Mouse (Mus musculus) monocyte, adult 5-6 weeks (primary cell): ENCODE measurements around the gene Hspe1. TPM values are rescaled to one million over a fixed set of nuclear protein-coding genes. Genes with fewer than 3 reads are reported as not detected.
"Not testable (repeated sequence)": the region's sequence is repeated elsewhere in the genome, so short reads cannot be mapped to it uniquely, and the experiment has no call there.

Source experiments
- ATAC-seq: fragments of 153-309, 156-312 bp; replicated peaks from 2 replicates; pipeline ENCODE4 v1.8.0; 2017; ENCODE audit warnings: mild to moderate bottlenecking; ENCODE audit not compliant: low TSS enrichment, insufficient number of reproducible peaks, severe bottlenecking, poor library complexity, low FRiP score
- total RNA-seq: library from RNA; stranded (forward); fragments of 200-1000, 200-491, 200-594 nt; gene quantifications from 3 replicates; pipeline ENCODE4 v1.2.3, GENCODE M21; 2017

The Hspe1 gene
- total RNA-seq, 1 experiment from 2014 or later: 100 TPM

- no peak for ATAC-seq
Measured at GRCm38 (mm10) chr1:55076849-55077516, 10.9 kb upstream of the Hspe1 start.

- ATAC-seq: no peak
Measured at GRCm38 (mm10) chr1:55079677-55080076, 8.3 kb upstream of the Hspe1 start.

- ATAC-seq: no peak
Measured at GRCm38 (mm10) chr1:55082106-55082505, 5.8 kb upstream of the Hspe1 start.

GRCm38 (mm10) chr1:55085781-55086366 lies 2.1 kb upstream of the Hspe1 start:
- ATAC-seq: no peak

GRCm38 (mm10) chr1:55086868-55087400 lies 998 bp upstream of the Hspe1 start:
- ATAC-seq: 0 out of 2 replicates have a peak, but pooled peaks have one; percentile 9

GRCm38 (mm10) chr1:55087401-55087904 lies 479 bp upstream of the Hspe1 start:
- 0 out of 2 replicates have a peak, but pooled peaks have one; percentile 10 for ATAC-seq

GRCm38 (mm10) chr1:55088611-55089497 lies 922 bp downstream of the Hspe1 start:
- ATAC-seq: no peak

GRCm38 (mm10) chr1:55089498-55090064 lies 1.6 kb downstream of the Hspe1 start:
- no peak for ATAC-seq

- ATAC-seq: no peak
Measured at GRCm38 (mm10) chr1:55092056-55092455, 4.1 kb downstream of the Hspe1 start.

GRCm38 (mm10) chr1:55092469-55092868 lies 4.5 kb downstream of the Hspe1 start:
- no peak for ATAC-seq

- no peak for ATAC-seq
Measured at GRCm38 (mm10) chr1:55106919-55107585, 19.1 kb downstream of the Hspe1 start.

- no peak for ATAC-seq
Measured at GRCm38 (mm10) chr1:55107644-55108043, 19.7 kb downstream of the Hspe1 start.

GRCm38 (mm10) chr1:55108473-55108872 lies 20.5 kb downstream of the Hspe1 start:
- ATAC-seq: no peak

GRCm38 (mm10) chr1:55109066-55109766 lies 21.3 kb downstream of the Hspe1 start:
- ATAC-seq: no peak

- no peak for ATAC-seq
Measured at GRCm38 (mm10) chr1:55123046-55123445, 35.1 kb downstream of the Hspe1 start.

- ATAC-seq: no peak
Measured at GRCm38 (mm10) chr1:55123561-55123960, 35.6 kb downstream of the Hspe1 start.

- ATAC-seq: not testable (repeated sequence)
Measured at GRCm38 (mm10) chr1:55124136-55124535, 36.2 kb downstream of the Hspe1 start.

- no peak for ATAC-seq
Measured at GRCm38 (mm10) chr1:55129716-55130115, 41.8 kb downstream of the Hspe1 start.
